Mouse (Mus musculus): ENCODE measurements at regions not wholly inside any gene's neighbourhood (a gene's known extent, or its start where the extent isn't known, plus 50 kb on each side); places are given as distances from the start of the nearest gene placed in this dataset.

- TF ChIP-seq MYOG (IDR thresholded peaks at IDR 0.05; ENCODE audit: control insufficient read depth in 1 of 3, insufficient read depth in 1 of 3, insufficient read length in 2 of 3, low read depth in 2 of 3) = no peak
- no peak for TF ChIP-seq TCF3 (IDR thresholded peaks at IDR 0.05; ENCODE audit: insufficient read length, low read depth)
- TF ChIP-seq MAX (IDR thresholded peaks at IDR 0.05; ENCODE audit: low read depth) = no peak
- TF ChIP-seq SRF (IDR thresholded peaks at IDR 0.05; ENCODE audit: control insufficient read depth, insufficient read length, low read depth) = no peak
- no peak for TF ChIP-seq POLR2A (IDR thresholded peaks at IDR 0.05; ENCODE audit: insufficient read length, low read depth)
- no peak for TF ChIP-seq CEBPB (IDR thresholded peaks at IDR 0.05; ENCODE audit: insufficient read depth, poor library complexity, severe bottlenecking)
- no peak for TF ChIP-seq POLR2AphosphoS2 (IDR thresholded peaks at IDR 0.05; ENCODE audit: insufficient read length, low read depth)
- TF ChIP-seq MYOD1 (IDR thresholded peaks at IDR 0.05; ENCODE audit: control insufficient read depth in 1 of 3, insufficient read length in 2 of 3, low read depth in 2 of 3) = no peak
- TF ChIP-seq USF1 (IDR thresholded peaks at IDR 0.05; ENCODE audit: low read depth) = no peak
- no peak for TF ChIP-seq TCF12 (IDR thresholded peaks at IDR 0.05; ENCODE audit: insufficient read depth, poor library complexity, severe bottlenecking)
- TF ChIP-seq E2F4 (IDR thresholded peaks at IDR 0.05; ENCODE audit: insufficient read depth) = no peak
- TF ChIP-seq REST (IDR thresholded peaks at IDR 0.05; ENCODE audit: insufficient read depth, insufficient read length) = no peak
- Histone ChIP-seq H3K4me2 (ENCODE audit: low read depth) (peak overlapping the region; percentile 63), H3K36me3 (ENCODE audit: control insufficient read depth, insufficient read depth) (no peaks in the 10 kb centered on the region), H3K79me2 (ENCODE audit: control insufficient read depth, insufficient read depth) (no peaks in the 10 kb centered on the region), H3K4me3 (peak overlapping the region; percentile 3), H3K27me3 (ENCODE audit: control insufficient read depth, insufficient read depth, insufficient read length) (no peaks in the 10 kb centered on the region), H3ac (ENCODE audit: control insufficient read depth, insufficient read length) (no peak overlapping the region)
Observed at GRCm38 (mm10) chr6:67168803-67169202, 69.2 kb upstream of the Serbp1 start.

DNA sequence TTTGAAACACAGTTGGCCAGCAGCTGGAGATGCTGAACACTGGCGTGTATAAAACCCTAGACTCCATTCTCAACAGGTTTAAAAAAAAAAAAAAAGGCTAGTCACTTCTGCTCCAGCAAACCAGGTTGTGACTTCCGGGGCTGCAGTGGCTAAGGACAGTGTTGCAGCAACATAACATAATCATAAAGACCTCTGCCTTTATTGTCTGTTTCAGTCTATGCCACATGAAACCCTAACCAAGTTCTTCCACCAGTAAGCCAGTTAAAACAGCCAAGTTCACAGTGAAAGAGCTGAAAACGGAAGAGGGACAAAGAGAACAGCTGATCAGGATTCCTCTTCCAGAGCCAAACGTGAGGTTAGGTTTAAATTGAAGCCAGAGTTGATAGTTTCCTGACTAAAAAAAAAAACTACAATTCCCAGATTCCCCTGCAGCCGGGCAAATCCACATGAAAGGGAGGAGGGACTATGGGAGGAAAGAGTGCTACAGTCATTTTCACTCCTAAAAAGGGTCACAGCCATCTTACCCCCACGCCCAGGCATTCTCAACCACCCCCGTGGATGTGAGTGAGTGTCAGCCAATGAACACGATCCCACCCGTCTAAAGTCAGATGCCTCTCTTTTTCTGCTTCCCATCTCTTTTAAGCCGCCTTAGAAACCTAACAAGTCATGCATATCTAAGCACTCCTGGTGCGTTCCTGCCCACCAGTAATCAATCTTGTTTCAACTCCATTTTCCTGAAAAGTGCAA, 69.8 kb upstream of the Serbp1 start:
- peak overlapping the region; percentile 3 for H3K4me3 ChIP-seq
- H3ac ChIP-seq (ENCODE audit: control insufficient read depth, insufficient read length) = no peak overlapping the region
- H3K36me3 ChIP-seq (ENCODE audit: control insufficient read depth, insufficient read depth) = no peaks in the 10 kb centered on the region
- peak overlapping the region; percentile 63 for H3K4me2 ChIP-seq (ENCODE audit: low read depth)
- H3K27me3 ChIP-seq (ENCODE audit: control insufficient read depth, insufficient read depth, insufficient read length) = no peaks in the 10 kb centered on the region
- TF ChIP-seq CEBPB (IDR thresholded peaks at IDR 0.05; ENCODE audit: insufficient read depth, poor library complexity, severe bottlenecking) (no peak), SRF (IDR thresholded peaks at IDR 0.05; ENCODE audit: control insufficient read depth, insufficient read length, low read depth) (no peak), POLR2AphosphoS2 (IDR thresholded peaks at IDR 0.05; ENCODE audit: insufficient read length, low read depth) (no peak), TCF12 (IDR thresholded peaks at IDR 0.05; ENCODE audit: insufficient read depth, poor library complexity, severe bottlenecking) (no peak), MYOG (IDR thresholded peaks at IDR 0.05; ENCODE audit: control insufficient read depth in 1 of 3, insufficient read depth in 1 of 3, insufficient read length in 2 of 3, low read depth in 2 of 3) (no peak), TCF3 (IDR thresholded peaks at IDR 0.05; ENCODE audit: insufficient read length, low read depth) (no peak), USF1 (IDR thresholded peaks at IDR 0.05; ENCODE audit: low read depth) (no peak), MYOD1 (IDR thresholded peaks at IDR 0.05; ENCODE audit: control insufficient read depth in 1 of 3, insufficient read length in 2 of 3, low read depth in 2 of 3) (no peak), E2F4 (IDR thresholded peaks at IDR 0.05; ENCODE audit: insufficient read depth) (no peak), REST (IDR thresholded peaks at IDR 0.05; ENCODE audit: insufficient read depth, insufficient read length) (no peak), POLR2A (IDR thresholded peaks at IDR 0.05; ENCODE audit: insufficient read length, low read depth) (no peak), MAX (IDR thresholded peaks at IDR 0.05; ENCODE audit: low read depth) (no peak)
- H3K79me2 ChIP-seq (ENCODE audit: control insufficient read depth, insufficient read depth) = no peaks in the 10 kb centered on the region

GRCm38 (mm10) chr6:67165091-67165490, 72.9 kb upstream of the Serbp1 start:
- no peaks in the 10 kb centered on the region for H3K79me2 ChIP-seq (ENCODE audit: control insufficient read depth, insufficient read depth)
- no peak overlapping the region for H3ac ChIP-seq (ENCODE audit: control insufficient read depth, insufficient read length)
- TF ChIP-seq USF1 (IDR thresholded peaks at IDR 0.05; ENCODE audit: low read depth) (no peak), MYOG (IDR thresholded peaks at IDR 0.05; ENCODE audit: control insufficient read depth in 1 of 3, insufficient read depth in 1 of 3, insufficient read length in 2 of 3, low read depth in 2 of 3) (no peak), SRF (IDR thresholded peaks at IDR 0.05; ENCODE audit: control insufficient read depth, insufficient read length, low read depth) (no peak), CEBPB (IDR thresholded peaks at IDR 0.05; ENCODE audit: insufficient read depth, poor library complexity, severe bottlenecking) (no peak), POLR2AphosphoS2 (IDR thresholded peaks at IDR 0.05; ENCODE audit: insufficient read length, low read depth) (no peak), POLR2A (IDR thresholded peaks at IDR 0.05; ENCODE audit: insufficient read length, low read depth) (no peak), MYOD1 (IDR thresholded peaks at IDR 0.05; ENCODE audit: control insufficient read depth in 1 of 3, insufficient read length in 2 of 3, low read depth in 2 of 3) (no peak), MAX (IDR thresholded peaks at IDR 0.05; ENCODE audit: low read depth) (no peak), TCF3 (IDR thresholded peaks at IDR 0.05; ENCODE audit: insufficient read length, low read depth) (no peak), TCF12 (IDR thresholded peaks at IDR 0.05; ENCODE audit: insufficient read depth, poor library complexity, severe bottlenecking) (no peak), REST (IDR thresholded peaks at IDR 0.05; ENCODE audit: insufficient read depth, insufficient read length) (no peak), E2F4 (IDR thresholded peaks at IDR 0.05; ENCODE audit: insufficient read depth) (no peak)
- H3K27me3 ChIP-seq (ENCODE audit: control insufficient read depth, insufficient read depth, insufficient read length) = no peaks in the 10 kb centered on the region
- no peaks in the 10 kb centered on the region for H3K36me3 ChIP-seq (ENCODE audit: control insufficient read depth, insufficient read depth)
- H3K4me2 ChIP-seq (ENCODE audit: low read depth) = no peak overlapping the region
- H3K4me3 ChIP-seq = no peak overlapping the region

- H3K27me3 ChIP-seq (ENCODE audit: control insufficient read depth, insufficient read depth, insufficient read length) = no peaks in the 10 kb centered on the region
- H3ac ChIP-seq (ENCODE audit: control insufficient read depth, insufficient read length) = no peak overlapping the region
- no peak for TF ChIP-seq REST (IDR thresholded peaks at IDR 0.05; ENCODE audit: insufficient read depth, insufficient read length)
- H3K4me2 ChIP-seq (ENCODE audit: low read depth) = no peak overlapping the region
- H3K36me3 ChIP-seq (ENCODE audit: control insufficient read depth, insufficient read depth) = no peaks in the 10 kb centered on the region
- H3K4me3 ChIP-seq = no peak overlapping the region
- no peaks in the 10 kb centered on the region for H3K79me2 ChIP-seq (ENCODE audit: control insufficient read depth, insufficient read depth)
Observed at GRCm38 (mm10) chr6:67163947-67164346, 74.0 kb upstream of the Serbp1 start.

DNA sequence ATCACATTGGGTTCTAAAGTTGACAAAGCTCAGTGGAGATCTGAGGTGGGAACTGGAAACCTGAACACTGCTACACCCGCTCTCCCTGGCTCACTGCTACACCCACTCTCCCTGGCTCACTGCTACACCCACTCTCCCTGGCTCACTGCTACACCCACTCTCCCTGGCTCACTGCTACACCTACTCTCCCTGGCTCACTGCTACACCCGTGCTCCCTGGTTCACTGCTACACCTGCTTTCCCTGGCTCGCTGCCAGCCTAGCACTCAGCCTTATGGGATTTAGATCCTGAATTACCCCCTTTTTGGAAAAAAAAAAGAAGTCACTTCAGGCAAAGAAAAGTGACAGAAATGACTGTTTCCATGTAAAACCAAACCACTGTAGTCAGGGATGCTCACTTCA, 75.2 kb upstream of the Serbp1 start:
- Histone ChIP-seq H3K27me3 (ENCODE audit: control insufficient read depth, insufficient read depth, insufficient read length) (no peaks in the 10 kb centered on the region), H3K79me2 (ENCODE audit: control insufficient read depth, insufficient read depth) (no peaks in the 10 kb centered on the region), H3ac (ENCODE audit: control insufficient read depth, insufficient read length) (no peak overlapping the region), H3K36me3 (ENCODE audit: control insufficient read depth, insufficient read depth) (no peaks in the 10 kb centered on the region), H3K4me2 (ENCODE audit: low read depth) (no peak overlapping the region), H3K4me3 (no peak overlapping the region)
- TF ChIP-seq USF1 (IDR thresholded peaks at IDR 0.05; ENCODE audit: low read depth) (no peak), POLR2AphosphoS2 (IDR thresholded peaks at IDR 0.05; ENCODE audit: insufficient read length, low read depth) (no peak), TCF12 (IDR thresholded peaks at IDR 0.05; ENCODE audit: insufficient read depth, poor library complexity, severe bottlenecking) (no peak), POLR2A (IDR thresholded peaks at IDR 0.05; ENCODE audit: insufficient read length, low read depth) (no peak), E2F4 (IDR thresholded peaks at IDR 0.05; ENCODE audit: insufficient read depth) (no peak), CEBPB (IDR thresholded peaks at IDR 0.05; ENCODE audit: insufficient read depth, poor library complexity, severe bottlenecking) (no peak), MAX (IDR thresholded peaks at IDR 0.05; ENCODE audit: low read depth) (no peak), MYOG (IDR thresholded peaks at IDR 0.05; ENCODE audit: control insufficient read depth in 1 of 3, insufficient read depth in 1 of 3, insufficient read length in 2 of 3, low read depth in 2 of 3) (no peak), MYOD1 (IDR thresholded peaks at IDR 0.05; ENCODE audit: control insufficient read depth in 1 of 3, insufficient read length in 2 of 3, low read depth in 2 of 3) (no peak), REST (IDR thresholded peaks at IDR 0.05; ENCODE audit: insufficient read depth, insufficient read length) (no peak), TCF3 (IDR thresholded peaks at IDR 0.05; ENCODE audit: insufficient read length, low read depth) (no peak), SRF (IDR thresholded peaks at IDR 0.05; ENCODE audit: control insufficient read depth, insufficient read length, low read depth) (no peak)
